Mouse (Mus musculus) C2C12 (cell line): ENCODE data around the gene Neu4.

Experiments
- CTCF ChIP-seq: IDR thresholded peaks from one replicate; pipeline ENCODE4 v1.5.1; 2011; ENCODE audit not compliant: control insufficient read depth, insufficient read depth, insufficient read length
- FOSL1 ChIP-seq: IDR thresholded peaks from one replicate; pipeline ENCODE4 v1.8.0; 2011; ENCODE audit warnings: mild to moderate bottlenecking, low read length; ENCODE audit not compliant: poor library complexity, insufficient read depth, severe bottlenecking
- MAX ChIP-seq: IDR thresholded peaks from one replicate; pipeline ENCODE4 v1.6.1; 2011; ENCODE audit warnings: mild to moderate bottlenecking, control low read depth
- USF1 ChIP-seq: IDR thresholded peaks from one replicate; pipeline ENCODE4 v1.6.1; 2011; ENCODE audit warnings: low read depth, mild to moderate bottlenecking, control low read depth, moderate library complexity

DNA sequence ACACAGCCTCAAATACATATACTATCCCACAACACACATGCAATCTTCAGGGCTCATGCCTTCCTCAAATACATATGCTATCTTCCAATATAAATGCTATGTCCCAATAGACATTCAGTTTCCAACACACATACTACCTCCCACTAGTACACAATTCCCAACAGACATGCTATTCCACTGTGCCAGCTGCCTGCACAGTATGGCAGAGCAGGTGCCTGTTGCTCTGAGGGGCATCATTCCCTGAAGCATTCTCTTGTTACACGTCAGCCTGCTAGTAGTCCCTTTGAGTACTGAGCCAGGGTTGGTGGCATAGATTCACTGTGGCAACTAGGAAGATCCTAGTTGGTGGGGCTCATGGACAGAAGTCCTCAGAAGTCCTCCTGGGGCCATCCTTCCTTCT is 34.2 kb downstream of the Neu4 start:
- TF ChIP-seq USF1 = no peak
- no peak for TF ChIP-seq CTCF
- TF ChIP-seq FOSL1 = no peak
- no peak for TF ChIP-seq MAX
